Mouse (Mus musculus) bone marrow, adult 2 months (tissue): Measurements from ENCODE around the gene Doc2a.
"Not testable (repeated sequence)": the region's sequence is repeated elsewhere in the genome, so short reads cannot be mapped to it uniquely, and the experiment has no call there.

ENCODE experiments used
- CTCF ChIP-seq: fragments of 200-500 bp; IDR thresholded peaks from 2 replicates; pipeline ENCODE4 v1.5.1; 2011; ENCODE audit warnings: low read length, control low read depth; ENCODE audit not compliant: control insufficient read depth, insufficient read depth
- POLR2A ChIP-seq: fragments of 200-500 bp; IDR thresholded peaks from 2 replicates; pipeline ENCODE4 v1.6.1; 2011; ENCODE audit warnings: low read depth, mild to moderate bottlenecking, control low read depth, low read length, borderline replicate concordance; ENCODE audit not compliant: control insufficient read depth

GRCm38 (mm10) chr7:126899781-126900180 lies 52.6 kb downstream of the Doc2a start:
- TF ChIP-seq POLR2A, CTCF: not testable (repeated sequence)
